Mouse (Mus musculus) lung, embryonic 15.5 days (tissue): ENCODE measurements around the gene Mut. TPM values are rescaled to one million over a fixed set of nuclear protein-coding genes. Genes with fewer than 3 reads are reported as not detected.

Source experiments
- ATAC-seq: fragments of 200-750 bp; cut with Nextera tagmentation; 2 replicates; pipeline ENCODE4 v1.8.0; 2017; ENCODE audit warnings: moderate number of reproducible peaks, borderline replicate concordance; ENCODE audit not compliant: low FRiP score, low TSS enrichment; ENCODE audit errors: extremely low read depth
- H3K27ac ChIP-seq: fragments of 300-500 bp; sonication (generic); 2 replicates; pipeline ENCODE4 v1.5.1; 2015; ENCODE audit warnings: moderate library complexity, mild to moderate bottlenecking, inconsistent platforms
- H3K27me3 ChIP-seq: fragments of 300-500 bp; sonication (generic); 2 replicates; pipeline ENCODE4 v1.6.1; 2015; ENCODE audit warnings: inconsistent platforms
- H3K36me3 ChIP-seq: fragments of 300-500 bp; sonication (generic); 2 replicates; pipeline ENCODE4 v1.6.1; 2015; ENCODE audit warnings: inconsistent platforms
- H3K4me1 ChIP-seq: fragments of 300-500 bp; sonication (generic); 2 replicates; pipeline ENCODE4 v1.6.1; 2015; ENCODE audit warnings: inconsistent platforms
- H3K4me2 ChIP-seq: fragments of 300-500 bp; sonication (generic); 2 replicates; pipeline ENCODE4 v1.6.1; 2015; ENCODE audit warnings: inconsistent platforms, mild to moderate bottlenecking, moderate library complexity
- H3K4me3 ChIP-seq: fragments of 300-500 bp; sonication (generic); 2 replicates; pipeline ENCODE4 v1.5.1; 2015; ENCODE audit warnings: mild to moderate bottlenecking, inconsistent platforms
- H3K9ac ChIP-seq: fragments of 300-500 bp; sonication (generic); 2 replicates; pipeline ENCODE4 v1.6.1; 2015; ENCODE audit warnings: inconsistent platforms
- H3K9me3 ChIP-seq: fragments of 300-500 bp; sonication (generic); 2 replicates; pipeline ENCODE4 v1.6.1; 2016; ENCODE audit warnings: inconsistent platforms
- WGBS: fragments of 180-500 bp; shearing (Covaris S2); methylation state at CpG from one replicate; pipeline ENCODE4 v1.1.7; 2015; 5-methylcytosine and 5-hydroxymethylcytosine counted together
- polyA plus RNA-seq: library from polyadenylated mRNA; unstranded; fragments of >200 nt; fragmentation: Nextera tagmentation; extraction: Ambion mirVana; gene quantifications from 2 replicates; pipeline ENCODE4 v1.2.1, GENCODE M21; 2015

The Mut gene
- polyA plus RNA-seq, 1 experiment from 2014 or later: 39.7 TPM

DNA sequence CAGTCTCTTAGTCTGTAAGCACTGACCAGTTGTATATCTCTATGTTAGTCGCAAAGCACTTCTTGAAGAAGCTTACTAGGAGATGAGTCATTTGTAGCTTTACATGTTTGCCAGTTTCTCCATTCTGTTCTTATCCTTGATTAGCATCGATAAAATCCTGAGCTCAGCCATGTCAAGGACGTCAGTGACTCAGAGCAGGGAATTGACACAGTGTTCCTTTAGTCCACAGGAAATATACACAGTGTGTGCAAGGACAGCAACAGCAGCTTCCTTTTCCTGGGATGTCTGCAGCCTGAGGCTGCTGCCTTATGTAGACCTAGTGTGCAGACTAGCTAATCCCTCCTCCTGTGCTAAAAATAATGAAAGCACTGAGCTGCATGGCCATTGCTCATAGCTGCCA lies 14.0 kb downstream of the Mut start:
- no peak overlapping the region for H3K27ac ChIP-seq
- no peak overlapping the region for H3K4me3 ChIP-seq
- 77% methylated on average over 3 of the region's 3 CpGs for WGBS
- no peaks in the 10 kb centered on the region for H3K27me3 ChIP-seq
- H3K9ac ChIP-seq: no peak overlapping the region
- ATAC-seq: no peak
- H3K9me3 ChIP-seq: no peaks in the 10 kb centered on the region
- H3K4me1 ChIP-seq: no peaks in the 10 kb centered on the region
- H3K36me3 ChIP-seq: peaks cover 42% of the 10 kb centered on the region
- no peak overlapping the region for H3K4me2 ChIP-seq

GRCm38 (mm10) chr17:40977914-40978313 lies 43.4 kb downstream of the Mut start:
- H3K9me3 ChIP-seq: no peaks in the 10 kb centered on the region
- WGBS: 68% methylated on average over 11 of the region's 11 CpGs

DNA sequence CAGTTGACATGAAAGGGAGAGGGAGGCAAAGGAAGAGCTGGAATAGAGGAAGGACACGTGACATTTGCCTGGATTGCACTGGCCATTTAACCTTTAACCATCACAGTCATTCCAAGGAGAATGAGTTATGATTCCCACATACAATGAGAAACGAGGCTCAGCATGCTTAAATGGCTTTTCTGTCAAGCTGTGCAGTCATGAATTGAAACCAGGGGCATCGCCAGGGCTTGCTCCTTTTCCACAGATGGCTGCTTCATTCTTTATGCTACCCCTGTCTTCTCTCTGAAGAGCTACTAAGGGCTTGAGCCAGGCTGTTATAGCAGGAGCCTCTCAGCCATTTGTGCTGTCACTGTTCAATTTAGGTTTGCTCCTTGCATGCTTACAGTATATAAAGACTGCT lies 57.6 kb downstream of the Mut start:
- ATAC-seq: no peak
- no peaks in the 10 kb centered on the region for H3K4me1 ChIP-seq
- WGBS: 57% methylated on average over 3 of the region's 3 CpGs

More at GRCm38 (mm10) chr17:40977914-40978313, 43.4 kb downstream of the Mut start:
- Histone ChIP-seq H3K4me3 (no peak overlapping the region), H3K9ac (no peak overlapping the region), H3K4me2 (no peak overlapping the region), H3K27me3 (no peaks in the 10 kb centered on the region), H3K4me1 (no peaks in the 10 kb centered on the region), H3K36me3 (no peaks in the 10 kb centered on the region), H3K27ac (no peak overlapping the region)
- ATAC-seq: no peak

More for the DNA sequence above, 57.6 kb downstream of the Mut start:
- Histone ChIP-seq H3K36me3 (no peaks in the 10 kb centered on the region), H3K27ac (no peak overlapping the region), H3K9me3 (no peaks in the 10 kb centered on the region), H3K4me3 (no peak overlapping the region), H3K27me3 (no peaks in the 10 kb centered on the region), H3K9ac (no peak overlapping the region), H3K4me2 (no peak overlapping the region)

Other genes with a start within 250 kb of the Mut start
- not detected in 2 replicates for gene Esp1, start 207.6 kb upstream of the Mut start, polyA plus RNA-seq
- not detected in 2 replicates for gene Crisp2, start 127.7 kb upstream of the Mut start, polyA plus RNA-seq
- 0.89 and 1.4 TPM in 2 replicates for gene Rhag, start 123.6 kb upstream of the Mut start, polyA plus RNA-seq
- 4.6 and 4.8 TPM in 2 replicates for gene 9130008F23Rik, start 54.1 kb upstream of the Mut start, polyA plus RNA-seq
- gene Glyatl3, start 20.3 kb upstream of the Mut start, polyA plus RNA-seq: not detected in 2 replicates
- gene Cenpq, start 362 bp downstream of the Mut start, polyA plus RNA-seq: 32.1 and 32.7 TPM in 2 replicates